Mouse (Mus musculus) stomach, embryonic 14.5 days (tissue): ENCODE results near the gene Mtif3. TPM values are rescaled to one million over a fixed set of nuclear protein-coding genes. Genes with fewer than 3 reads are reported as not detected.
"Not testable (repeated sequence)": the region's sequence is repeated elsewhere in the genome, so short reads cannot be mapped to it uniquely, and the experiment has no call there.

Experiments
- ATAC-seq: fragments of 200-750 bp; cut with Nextera tagmentation; 2 replicates; pipeline ENCODE4 v1.8.0; 2017; ENCODE audit warnings: low read depth, moderate TSS enrichment; ENCODE audit not compliant: insufficient number of reproducible peaks, insufficient read depth, low FRiP score
- H3K27ac ChIP-seq: fragments of 300-500 bp; sonication (generic); 2 replicates; pipeline ENCODE4 v1.5.1; 2014; ENCODE audit warnings: mild to moderate bottlenecking, low read length, moderate library complexity, mixed read lengths
- H3K27me3 ChIP-seq: fragments of 300-500 bp; sonication (generic); 2 replicates; pipeline ENCODE4 v1.6.1; 2014; ENCODE audit warnings: low read length, control low read depth, mixed read lengths; ENCODE audit not compliant: control insufficient read depth, insufficient read depth
- H3K36me3 ChIP-seq: fragments of 300-500 bp; sonication (generic); 2 replicates; pipeline ENCODE4 v1.6.1; 2014; ENCODE audit warnings: mild to moderate bottlenecking, control low read depth, low read length, moderate library complexity, mixed read lengths; ENCODE audit not compliant: control insufficient read depth, insufficient read depth
- H3K4me1 ChIP-seq: fragments of 300-500 bp; sonication (generic); 2 replicates; pipeline ENCODE4 v1.6.1; 2014; ENCODE audit warnings: low read length, control low read depth, mixed read lengths; ENCODE audit not compliant: control insufficient read depth, insufficient read depth
- H3K4me2 ChIP-seq: fragments of 300-500 bp; sonication (generic); replicated peaks from 2 replicates; pipeline ENCODE4 v1.6.1; 2014; ENCODE audit warnings: low read depth, low read length, control low read depth
- H3K4me3 ChIP-seq: fragments of 300-500 bp; sonication (generic); 2 replicates; pipeline ENCODE4 v1.5.1; 2014; ENCODE audit warnings: low read depth, low read length, control low read depth
- H3K9ac ChIP-seq: fragments of 300-500 bp; sonication (generic); replicated peaks from 2 replicates; pipeline ENCODE4 v1.6.1; 2014; ENCODE audit warnings: low read depth, mild to moderate bottlenecking, control low read depth, low read length, moderate library complexity, mixed read lengths
- H3K9me3 ChIP-seq: fragments of 300-500 bp; sonication (generic); 2 replicates; pipeline ENCODE4 v1.6.1; 2016; ENCODE audit warnings: low read depth, low read length, control low read depth; ENCODE audit not compliant: control insufficient read depth
- WGBS: fragments of 180-500 bp; shearing (Covaris S2); extraction: QIAGEN DNeasy Blood & Tissue Kit; methylation state at CpG from one replicate; pipeline ENCODE4 v1.1.7; 2014; 5-methylcytosine and 5-hydroxymethylcytosine counted together
- polyA plus RNA-seq: library from polyadenylated mRNA; unstranded; fragments of >200 nt; fragmentation: Nextera tagmentation; extraction: Ambion mirVana; gene quantifications from 2 replicates; pipeline ENCODE4 v1.2.1, GENCODE M21; 2014

Mtif3 gene
- polyA plus RNA-seq, 1 experiment from 2014 or later: 29.9 TPM

- WGBS: 87% methylated on average over 6 of the region's 6 CpGs
- not testable (repeated sequence) for ATAC-seq
These were observed 46.2 kb downstream of the Mtif3 start for GRCm38 (mm10) chr5:146917357-146917756.

DNA sequence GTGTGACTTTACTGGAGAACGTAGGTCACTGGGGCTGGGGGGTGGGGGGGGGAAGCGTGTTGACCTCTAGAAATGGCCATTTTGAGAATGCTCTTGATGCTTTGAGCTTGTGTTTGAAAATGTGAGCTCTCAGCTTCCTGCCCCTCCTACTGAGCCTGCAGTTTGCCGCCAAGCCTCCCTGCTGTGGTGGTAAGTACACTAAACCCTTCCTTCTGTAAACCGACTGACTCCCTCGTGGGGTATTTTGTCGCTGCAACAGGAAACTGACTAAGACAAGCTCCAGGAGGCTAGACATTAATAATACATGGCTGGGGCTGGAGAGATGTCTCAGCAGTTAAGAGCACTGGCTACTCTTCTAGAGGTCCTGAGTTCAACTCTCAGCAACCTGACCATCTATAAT is 46.8 kb downstream of the Mtif3 start:
- WGBS: 30% methylated on average over 6 of the region's 6 CpGs
- Histone ChIP-seq H3K4me2 (no peak overlapping the region), H3K9ac (no peak overlapping the region), H3K27me3 (no peaks in the 10 kb centered on the region), H3K4me3 (no peak overlapping the region), H3K4me1 (peaks cover 14% of the 10 kb centered on the region; the same call in 1 of the 2 replicates), H3K27ac (no peak overlapping the region), H3K36me3 (no peaks in the 10 kb centered on the region), H3K9me3 (no peaks in the 10 kb centered on the region)
- no peak for ATAC-seq

More at GRCm38 (mm10) chr5:146917357-146917756, 46.2 kb downstream of the Mtif3 start:
- H3K36me3 ChIP-seq, H3K9me3 ChIP-seq, H3K4me2 ChIP-seq, H3K9ac ChIP-seq, H3K27me3 ChIP-seq, H3K4me3 ChIP-seq, H3K27ac ChIP-seq: not testable (repeated sequence)
- peaks cover 10% of the 10 kb centered on the region; the same call in 1 of the 2 replicates for H3K4me1 ChIP-seq

DNA sequence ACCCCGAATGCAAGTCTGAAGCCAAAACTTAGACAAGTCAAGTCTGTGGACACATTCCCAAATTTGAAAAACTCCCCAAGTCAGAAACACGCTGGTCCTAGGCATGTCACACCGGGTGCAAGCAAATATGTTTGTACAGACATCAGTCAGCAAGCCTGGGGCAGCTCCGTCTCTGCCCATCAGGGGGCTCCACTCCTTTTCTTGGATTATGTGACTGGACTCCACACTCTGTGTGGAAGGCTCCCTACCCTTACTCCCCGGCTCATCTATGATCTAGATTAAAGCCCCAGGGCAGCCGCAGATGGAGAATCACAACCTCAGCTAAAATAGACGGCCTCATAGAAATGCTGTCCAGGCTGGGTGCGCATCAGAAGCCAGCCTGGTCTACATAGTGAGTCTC is 47.3 kb downstream of the Mtif3 start:
- WGBS: 70% methylated on average over 8 of the region's 8 CpGs
- Histone ChIP-seq H3K36me3 (no peaks in the 10 kb centered on the region), H3K4me1 (peaks cover 14% of the 10 kb centered on the region; the same call in 1 of the 2 replicates), H3K9me3 (no peaks in the 10 kb centered on the region), H3K4me3 (no peak overlapping the region), H3K4me2 (no peak overlapping the region), H3K27ac (no peak overlapping the region), H3K27me3 (no peaks in the 10 kb centered on the region), H3K9ac (no peak overlapping the region)
- no peak for ATAC-seq

GRCm38 (mm10) chr5:146914088-146914766 is 49.4 kb downstream of the Mtif3 start:
- peak; percentile 71 for ATAC-seq
- H3K27me3 ChIP-seq: no peaks in the 10 kb centered on the region
- no peak overlapping the region for H3K9ac ChIP-seq
- H3K9me3 ChIP-seq: no peaks in the 10 kb centered on the region
- H3K27ac ChIP-seq: no peak overlapping the region
- H3K4me3 ChIP-seq: no peak overlapping the region
- H3K4me1 ChIP-seq: peaks cover 5% of the 10 kb centered on the region; the same call in 1 of the 2 replicates
- H3K4me2 ChIP-seq: no peak overlapping the region
- no peaks in the 10 kb centered on the region for H3K36me3 ChIP-seq
- WGBS: 28% methylated on average over 9 of the region's 9 CpGs

GRCm38 (mm10) chr5:146913355-146913754 is 50.2 kb downstream of the Mtif3 start:
- no peak for ATAC-seq
- H3K9ac ChIP-seq: no peak overlapping the region
- no peaks in the 10 kb centered on the region for H3K36me3 ChIP-seq
- no peak overlapping the region for H3K27ac ChIP-seq
- H3K4me2 ChIP-seq: no peak overlapping the region
- 74% methylated on average over 7 of the region's 7 CpGs for WGBS
- no peak overlapping the region for H3K4me3 ChIP-seq
- no peaks in the 10 kb centered on the region for H3K27me3 ChIP-seq
- no peaks in the 10 kb centered on the region for H3K9me3 ChIP-seq
- peaks cover 5% of the 10 kb centered on the region; the same call in 1 of the 2 replicates for H3K4me1 ChIP-seq

GRCm38 (mm10) chr5:146912206-146912605 is 51.4 kb downstream of the Mtif3 start:
- Histone ChIP-seq H3K4me1 (peaks cover 11% of the 10 kb centered on the region), H3K27ac (no peak overlapping the region), H3K9me3 (no peaks in the 10 kb centered on the region), H3K9ac (no peak overlapping the region), H3K4me2 (no peak overlapping the region), H3K27me3 (no peaks in the 10 kb centered on the region), H3K36me3 (no peaks in the 10 kb centered on the region), H3K4me3 (no peak overlapping the region)
- peak; percentile 84 for ATAC-seq
- WGBS: 5% methylated on average over 9 of the region's 9 CpGs

GRCm38 (mm10) chr5:146908629-146909028 is 55.0 kb downstream of the Mtif3 start:
- Histone ChIP-seq H3K27me3 (no peaks in the 10 kb centered on the region), H3K27ac (no peak overlapping the region), H3K36me3 (no peaks in the 10 kb centered on the region), H3K4me2 (no peak overlapping the region), H3K9ac (no peak overlapping the region), H3K4me1 (peaks cover 11% of the 10 kb centered on the region), H3K4me3 (no peak overlapping the region), H3K9me3 (no peaks in the 10 kb centered on the region)
- 46% methylated on average over 11 of the region's 11 CpGs for WGBS
- no peak for ATAC-seq

GRCm38 (mm10) chr5:146907533-146907932 is 56.1 kb downstream of the Mtif3 start:
- Histone ChIP-seq H3K9me3 (no peaks in the 10 kb centered on the region), H3K36me3 (no peaks in the 10 kb centered on the region), H3K4me3 (no peak overlapping the region), H3K9ac (no peak overlapping the region), H3K4me2 (no peak overlapping the region), H3K27ac (no peak overlapping the region), H3K27me3 (no peaks in the 10 kb centered on the region), H3K4me1 (peaks cover 11% of the 10 kb centered on the region)
- no peak for ATAC-seq
- WGBS: 28% methylated on average over 5 of the region's 5 CpGs
